Mouse (Mus musculus): Measurements from ENCODE around the gene Crtam. TPM values are rescaled to one million over a fixed set of nuclear protein-coding genes. Genes with fewer than 3 reads are reported as not detected.
A peak's percentile ranks its signal among the peaks of the same experiment; 100 is the strongest.

Gene Crtam
- total and polyA plus RNA-seq, 2 experiments = not detected

GRCm38 (mm10) chr9:40949039-40949615 is 55.3 kb downstream of the Crtam start:
- Histone ChIP-seq H3K9ac (ENCODE audit: low read depth, low read length) (no peak overlapping the region), H3K4me3 (ENCODE audit: insufficient read depth, low read depth, low read length) (no peak overlapping the region), H3K79me2 (ENCODE audit: control insufficient read depth, insufficient read depth, low read length) (no peaks in the 10 kb centered on the region), H3K27ac (replicated peaks; ENCODE audit: insufficient read depth, low read depth, low read length) (no peak overlapping the region), H3K27me3 (ENCODE audit: control insufficient read depth, insufficient read depth, low read length) (no peaks in the 10 kb centered on the region), H3K36me3 (ENCODE audit: control insufficient read depth, insufficient read depth, low read length) (no peaks in the 10 kb centered on the region), H3K4me1 (ENCODE audit: control insufficient read depth, insufficient read depth, low read length) (no peaks in the 10 kb centered on the region)
- TF ChIP-seq POLR2A (IDR thresholded peaks at IDR 0.05; ENCODE audit: extremely low read depth, insufficient read depth, low read length) (no peak), CTCF (IDR thresholded peaks at IDR 0.05; ENCODE audit: low read depth, low read length) (no peak)
- WGBS = 53% methylated on average over 18 of the region's 18 CpGs
- no peak for DNase-seq (ENCODE audit: extremely low read depth, low read depth, low spot score)

DNA sequence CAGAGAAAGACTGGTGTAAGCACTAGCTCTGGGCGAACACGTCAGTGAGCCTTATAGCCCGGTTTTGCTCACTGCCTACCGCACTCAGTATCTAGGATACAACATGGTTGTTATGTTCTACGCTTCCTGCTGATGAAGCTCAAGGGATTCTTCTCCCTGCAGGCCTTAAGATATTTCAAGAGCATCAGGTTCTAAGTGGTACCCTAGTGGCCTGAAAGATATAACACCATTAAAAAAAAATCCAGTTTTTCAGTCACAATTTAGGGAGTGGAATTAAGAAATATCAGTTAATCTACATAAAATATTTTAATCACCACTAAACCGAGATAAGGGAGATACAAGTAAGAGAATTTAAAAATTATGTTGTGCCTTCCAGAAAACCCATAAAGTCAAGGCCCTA is 56.0 kb downstream of the Crtam start:
- no peak overlapping the region for H3K9ac ChIP-seq (ENCODE audit: low read depth, low read length)
- no peak overlapping the region for H3K27ac ChIP-seq (replicated peaks; ENCODE audit: insufficient read depth, low read depth, low read length)
- no peaks in the 10 kb centered on the region for H3K27me3 ChIP-seq (ENCODE audit: control insufficient read depth, insufficient read depth, low read length)
- 91% methylated on average over 6 of the region's 6 CpGs for WGBS
- no peaks in the 10 kb centered on the region for H3K79me2 ChIP-seq (ENCODE audit: control insufficient read depth, insufficient read depth, low read length)
- DNase-seq (ENCODE audit: extremely low read depth, low read depth, low spot score) = no peak
- no peak overlapping the region for H3K4me3 ChIP-seq (ENCODE audit: insufficient read depth, low read depth, low read length)
- no peaks in the 10 kb centered on the region for H3K4me1 ChIP-seq (ENCODE audit: control insufficient read depth, insufficient read depth, low read length)
- TF ChIP-seq POLR2A (IDR thresholded peaks at IDR 0.05; ENCODE audit: extremely low read depth, insufficient read depth, low read length) (no peak), CTCF (IDR thresholded peaks at IDR 0.05; ENCODE audit: low read depth, low read length) (no peak)
- H3K36me3 ChIP-seq (ENCODE audit: control insufficient read depth, insufficient read depth, low read length) = no peaks in the 10 kb centered on the region

GRCm38 (mm10) chr9:40947131-40947530 is 57.3 kb downstream of the Crtam start:
- no peak for DNase-seq (ENCODE audit: extremely low read depth, low read depth, low spot score)
- WGBS = 32% methylated on average over 4 of the region's 4 CpGs
- Histone ChIP-seq H3K27me3 (ENCODE audit: control insufficient read depth, insufficient read depth, low read length) (no peaks in the 10 kb centered on the region), H3K79me2 (ENCODE audit: control insufficient read depth, insufficient read depth, low read length) (no peaks in the 10 kb centered on the region), H3K36me3 (ENCODE audit: control insufficient read depth, insufficient read depth, low read length) (no peaks in the 10 kb centered on the region), H3K27ac (replicated peaks; ENCODE audit: insufficient read depth, low read depth, low read length) (no peak overlapping the region), H3K9ac (ENCODE audit: low read depth, low read length) (no peak overlapping the region), H3K4me3 (ENCODE audit: insufficient read depth, low read depth, low read length) (no peak overlapping the region), H3K4me1 (ENCODE audit: control insufficient read depth, insufficient read depth, low read length) (no peaks in the 10 kb centered on the region)
- TF ChIP-seq POLR2A (IDR thresholded peaks at IDR 0.05; ENCODE audit: extremely low read depth, insufficient read depth, low read length) = no peak
- no peak for TF ChIP-seq CTCF (IDR thresholded peaks at IDR 0.05; ENCODE audit: low read depth, low read length)

- TF ChIP-seq CTCF (IDR thresholded peaks at IDR 0.05; ENCODE audit: low read depth, low read length) (peak; percentile 60), POLR2A (IDR thresholded peaks at IDR 0.05; ENCODE audit: extremely low read depth, insufficient read depth, low read length) (no peak)
- Histone ChIP-seq H3K4me1 (ENCODE audit: control insufficient read depth, insufficient read depth, low read length) (no peaks in the 10 kb centered on the region), H3K36me3 (ENCODE audit: control insufficient read depth, insufficient read depth, low read length) (no peaks in the 10 kb centered on the region), H3K79me2 (ENCODE audit: control insufficient read depth, insufficient read depth, low read length) (no peaks in the 10 kb centered on the region), H3K4me3 (ENCODE audit: insufficient read depth, low read depth, low read length) (no peak overlapping the region), H3K27ac (replicated peaks; ENCODE audit: insufficient read depth, low read depth, low read length) (no peak overlapping the region), H3K9ac (ENCODE audit: low read depth, low read length) (no peak overlapping the region), H3K27me3 (ENCODE audit: control insufficient read depth, insufficient read depth, low read length) (no peaks in the 10 kb centered on the region)
- DNase-seq (ENCODE audit: extremely low read depth, low read depth, low spot score) = no peak
- WGBS = 66% methylated on average over 7 of the region's 7 CpGs
These were observed 67.0 kb downstream of the Crtam start for GRCm38 (mm10) chr9:40937425-40937824.

DNA sequence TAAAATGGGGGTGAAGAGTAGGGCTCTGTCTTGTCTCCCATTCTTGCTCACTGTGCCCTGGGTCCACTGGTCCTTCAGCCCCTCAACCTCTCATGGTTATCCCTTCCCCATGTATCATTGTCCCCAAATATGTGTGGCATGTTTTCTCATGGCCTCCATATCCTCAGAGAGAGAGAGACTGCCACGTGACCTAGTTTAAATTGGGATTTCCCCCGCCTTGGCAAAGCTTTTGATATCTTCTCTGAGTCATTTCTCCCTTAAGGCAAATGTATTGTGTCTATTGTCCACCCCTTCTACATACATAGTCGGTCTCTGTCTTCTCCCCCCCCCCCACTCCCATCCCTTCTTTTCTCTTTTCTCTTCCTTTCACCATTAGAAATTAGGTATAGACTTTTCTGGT is 71.1 kb downstream of the Crtam start:
- H3K4me3 ChIP-seq (ENCODE audit: insufficient read depth, low read depth, low read length) = no peak overlapping the region
- no peak for DNase-seq (ENCODE audit: extremely low read depth, low read depth, low spot score)
- H3K36me3 ChIP-seq (ENCODE audit: control insufficient read depth, insufficient read depth, low read length) = no peaks in the 10 kb centered on the region
- no peak overlapping the region for H3K9ac ChIP-seq (ENCODE audit: low read depth, low read length)
- no peaks in the 10 kb centered on the region for H3K4me1 ChIP-seq (ENCODE audit: control insufficient read depth, insufficient read depth, low read length)
- H3K79me2 ChIP-seq (ENCODE audit: control insufficient read depth, insufficient read depth, low read length) = no peaks in the 10 kb centered on the region
- H3K27me3 ChIP-seq (ENCODE audit: control insufficient read depth, insufficient read depth, low read length) = no peaks in the 10 kb centered on the region
- WGBS = 66% methylated on average over 3 of the region's 3 CpGs
- no peak for TF ChIP-seq POLR2A (IDR thresholded peaks at IDR 0.05; ENCODE audit: extremely low read depth, insufficient read depth, low read length)
- H3K27ac ChIP-seq (replicated peaks; ENCODE audit: insufficient read depth, low read depth, low read length) = no peak overlapping the region

DNA sequence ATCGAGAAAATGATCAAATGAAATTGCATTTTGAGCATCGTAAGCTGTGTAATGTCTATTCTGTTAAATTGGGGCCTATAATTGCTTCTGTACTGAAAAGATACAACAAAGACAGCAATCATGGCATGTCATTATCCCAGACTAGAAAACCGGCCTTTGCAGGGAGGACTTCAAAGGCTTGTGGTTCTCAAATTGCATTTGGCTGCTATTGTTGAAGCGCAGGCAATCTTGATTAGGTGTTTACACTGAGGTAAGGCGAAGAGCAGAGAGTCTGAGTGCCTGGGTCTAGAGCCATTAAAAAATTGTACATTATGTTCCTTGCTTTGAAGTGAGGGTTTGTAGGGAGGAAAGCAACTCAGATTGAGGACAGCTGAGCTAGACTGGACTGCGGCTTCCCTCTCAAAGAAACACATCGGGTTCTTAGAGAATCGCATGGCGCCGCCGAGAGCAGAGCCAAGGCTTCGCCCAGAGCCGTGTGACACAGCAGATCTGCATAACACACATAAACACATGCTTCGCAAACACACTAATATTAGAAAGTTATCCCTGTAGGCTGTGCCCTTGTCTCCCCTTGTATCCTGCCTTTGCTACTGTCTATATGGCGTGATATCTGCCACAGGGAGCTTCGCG is 77.0 kb downstream of the Crtam start:
- TF ChIP-seq CTCF (IDR thresholded peaks at IDR 0.05; ENCODE audit: low read depth, low read length) (no peak), POLR2A (IDR thresholded peaks at IDR 0.05; ENCODE audit: extremely low read depth, insufficient read depth, low read length) (no peak)
- no peaks in the 10 kb centered on the region for H3K79me2 ChIP-seq (ENCODE audit: control insufficient read depth, insufficient read depth, low read length)
- 85% methylated on average over 17 of the region's 17 CpGs for WGBS
- no peak for DNase-seq (ENCODE audit: extremely low read depth, low read depth, low spot score)
- H3K4me3 ChIP-seq (ENCODE audit: insufficient read depth, low read depth, low read length) = no peak overlapping the region
- no peaks in the 10 kb centered on the region for H3K4me1 ChIP-seq (ENCODE audit: control insufficient read depth, insufficient read depth, low read length)
- no peak overlapping the region for H3K27ac ChIP-seq (replicated peaks; ENCODE audit: insufficient read depth, low read depth, low read length)
- H3K36me3 ChIP-seq (ENCODE audit: control insufficient read depth, insufficient read depth, low read length) = no peaks in the 10 kb centered on the region
- H3K27me3 ChIP-seq (ENCODE audit: control insufficient read depth, insufficient read depth, low read length) = no peaks in the 10 kb centered on the region
- no peak overlapping the region for H3K9ac ChIP-seq (ENCODE audit: low read depth, low read length)

Other genes with a start within 250 kb of the Crtam start
- gene Hspa8, start 203.6 kb downstream of the Crtam start, total RNA-seq (2014; rRNA removed) = 1,567 and 2,371 TPM in 2 replicates
- 1,896 and 1,951 TPM in 2 replicates for gene Hspa8, start 203.6 kb downstream of the Crtam start, polyA plus RNA-seq (2012; rRNA removed)
- not detected in 2 replicates for gene Bsx, start 130.5 kb downstream of the Crtam start, total RNA-seq (2014; rRNA removed)
- not detected in 2 replicates for gene Bsx, start 130.5 kb downstream of the Crtam start, polyA plus RNA-seq (2012; rRNA removed)
- not detected in 2 replicates for gene Jhy, start 40.5 kb downstream of the Crtam start, total RNA-seq (2014; rRNA removed)
- not detected in 2 replicates for gene Jhy, start 40.5 kb downstream of the Crtam start, polyA plus RNA-seq (2012; rRNA removed)
- gene Ubash3b, start 157.1 kb upstream of the Crtam start, total RNA-seq (2014; rRNA removed) = 0.65 and 0.87 TPM in 2 replicates
- 0.51 and 0.76 TPM in 2 replicates for gene Ubash3b, start 157.1 kb upstream of the Crtam start, polyA plus RNA-seq (2012; rRNA removed)